Mouse (Mus musculus) ES-E14 (cell line): ENCODE measurements at regions not wholly inside any gene's neighbourhood (a gene's known extent, or its start where the extent isn't known, plus 50 kb on each side); places are given as distances from the start of the nearest gene placed in this dataset.

Experiments
- CHD2 ChIP-seq: IDR thresholded peaks from 2 replicates; pipeline ENCODE4 v1.6.1; 2014; ENCODE audit warnings: mild to moderate bottlenecking, low read depth, low read length, inconsistent platforms
- HCFC1 ChIP-seq: IDR thresholded peaks from 2 replicates; pipeline ENCODE4 v1.6.1; 2012; ENCODE audit warnings: low read length, inconsistent platforms, borderline replicate concordance; ENCODE audit not compliant: insufficient read depth
- ZC3H11A ChIP-seq: IDR thresholded peaks from 2 replicates; pipeline ENCODE4 v1.6.1; 2012; ENCODE audit warnings: low read depth, mild to moderate bottlenecking, inconsistent platforms, low read length, borderline replicate concordance
- ZNF384 ChIP-seq: IDR thresholded peaks from 2 replicates; pipeline ENCODE4 v1.6.1; 2012; ENCODE audit warnings: low read depth, low read length, inconsistent platforms

GRCm38 (mm10) chr17:88268802-88269201 lies 171.7 kb upstream of the Foxn2 start:
- no peak for TF ChIP-seq CHD2
- TF ChIP-seq ZC3H11A: no peak
- TF ChIP-seq HCFC1: no peak
- no peak for TF ChIP-seq ZNF384
